Mouse (Mus musculus) C2C12 (cell line): ENCODE data around the gene Dennd2a.

Experiments
- CTCF ChIP-seq: IDR thresholded peaks from one replicate; pipeline ENCODE4 v1.5.1; 2011; ENCODE audit not compliant: control insufficient read depth, insufficient read depth, insufficient read length
- USF1 ChIP-seq: IDR thresholded peaks from one replicate; pipeline ENCODE4 v1.6.1; 2011; ENCODE audit warnings: low read depth, mild to moderate bottlenecking, control low read depth, moderate library complexity

DNA sequence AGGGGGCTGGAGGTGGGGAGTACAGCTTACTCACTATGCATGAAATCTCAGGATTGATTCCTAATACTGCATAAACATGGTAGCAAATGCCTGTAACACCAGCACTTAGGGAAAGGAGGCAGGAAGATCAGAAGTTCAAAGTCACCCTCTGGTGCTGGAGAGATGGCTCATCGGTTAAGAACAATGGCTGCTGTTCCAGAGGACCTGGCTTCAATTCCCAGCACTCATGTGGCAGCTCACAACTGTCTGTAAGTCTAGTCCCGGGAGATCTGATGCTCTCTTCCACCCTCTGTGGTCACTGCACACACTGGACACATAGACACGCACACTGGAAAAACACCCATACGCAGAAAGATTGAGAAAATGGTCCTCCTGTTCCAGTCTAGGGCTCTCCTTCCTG, 124.5 kb downstream of the Dennd2a start:
- no peak for TF ChIP-seq CTCF
- no peak for TF ChIP-seq USF1
